Mouse (Mus musculus): ENCODE data around the gene Rxrb. TPM values are rescaled to one million over a fixed set of nuclear protein-coding genes. Genes with fewer than 3 reads are reported as not detected.
A peak's percentile ranks its signal among the peaks of the same experiment; 100 is the strongest.
"Not testable (repeated sequence)": the region's sequence is repeated elsewhere in the genome, so short reads cannot be mapped to it uniquely, and the experiment has no call there.

Gene Rxrb
- 41.6 and 49.9 TPM in 2 replicates for polyA plus RNA-seq (2012; rRNA removed)

DNA sequence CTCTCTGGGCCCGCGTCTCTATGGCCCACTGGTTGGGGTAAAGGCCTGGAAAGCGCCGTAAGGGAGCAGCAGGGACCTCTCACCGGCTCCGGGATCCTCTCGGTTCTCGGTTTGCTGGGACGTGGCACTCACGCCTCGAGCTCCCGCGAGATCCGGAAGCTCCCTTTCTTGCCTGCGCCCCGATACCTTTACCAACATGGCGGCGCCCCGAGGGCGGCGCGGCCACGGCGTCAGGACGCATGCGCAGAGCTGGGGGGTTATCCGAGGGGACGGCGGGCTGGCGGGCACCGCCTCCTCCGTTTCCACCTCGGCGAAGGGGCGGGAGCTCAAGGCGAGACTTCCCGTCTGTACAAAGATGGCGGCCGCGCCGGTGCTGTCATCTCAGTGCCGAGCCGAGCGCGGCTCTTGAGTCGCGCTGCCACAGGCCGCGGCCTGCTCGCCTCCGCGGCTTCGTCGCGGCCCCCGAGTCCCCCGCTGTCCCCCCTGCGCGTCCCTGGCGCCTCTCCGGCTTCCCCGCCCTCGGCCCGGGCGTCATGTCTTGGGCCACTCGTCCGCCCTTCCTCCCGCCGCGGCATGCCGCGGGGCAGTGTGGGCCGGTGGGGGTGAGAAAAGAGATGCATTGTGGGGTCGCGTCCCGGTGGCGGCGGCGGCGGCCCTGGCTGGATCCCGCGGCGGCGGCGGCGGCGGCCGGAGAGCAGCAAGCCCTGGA lies at the start of gene Rxrb, which contains the start of gene Slc39a7:
Rxrb (plus strand) TSS at position 348 of the 709 bp plus-strand sequence.
Slc39a7 (minus strand) TSS at position 218 of the 709 bp plus-strand sequence.
- WGBS, result under 1% methylated on average over 88 of the region's 88 CpGs
- peak; percentile 84 for DNase-seq (ENCODE audit: low read depth, low spot score)

DNA sequence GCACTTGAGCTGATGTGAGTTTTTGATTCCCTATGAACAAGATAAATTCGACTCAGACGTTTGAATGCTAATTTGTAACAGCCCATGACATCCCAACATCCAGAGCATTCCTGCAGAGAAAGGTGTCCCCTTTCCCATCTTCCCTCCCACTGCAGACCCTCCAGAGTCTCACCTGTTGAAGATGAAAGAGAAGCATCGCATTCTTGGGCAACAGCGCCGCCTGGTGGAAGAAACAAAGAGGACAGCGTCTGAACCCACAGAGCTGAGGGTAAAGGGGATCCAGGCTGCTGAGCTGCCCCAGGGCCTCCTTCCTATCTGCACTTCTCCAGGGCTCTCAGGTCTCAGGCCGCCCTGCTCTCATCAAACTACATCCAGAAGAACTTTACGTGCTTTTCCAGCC lies 49.5 kb upstream of the Rxrb start:
- not testable (repeated sequence) for DNase-seq (ENCODE audit: low read depth, low spot score)
- 8% methylated on average over 8 of the region's 8 CpGs for WGBS

GRCm38 (mm10) chr17:33991788-33992664 lies 39.6 kb upstream of the Rxrb start:
- WGBS, result 30% methylated on average over 10 of the region's 10 CpGs

GRCm38 (mm10) chr17:33994959-33995358 lies 36.7 kb upstream of the Rxrb start:
- WGBS, result 94% methylated on average over 8 of the region's 8 CpGs
- no peak for DNase-seq (ENCODE audit: low read depth, low spot score)

More at GRCm38 (mm10) chr17:33991788-33992664, 39.6 kb upstream of the Rxrb start:
- DNase-seq (ENCODE audit: low read depth, low spot score), result no peak

- whole genome bisulfite sequencing, result 64% methylated on average over 3 of the region's 3 CpGs
- no peak for DNase-seq (ENCODE audit: low read depth, low spot score)
These were observed 36.0 kb upstream of the Rxrb start for GRCm38 (mm10) chr17:33995651-33996050.

GRCm38 (mm10) chr17:33997025-33997424 lies 34.6 kb upstream of the Rxrb start:
- 93% methylated on average over 2 of the region's 2 CpGs for whole genome bisulfite sequencing
- DNase-seq (ENCODE audit: low read depth, low spot score), result not testable (repeated sequence)

- DNase-seq (ENCODE audit: low read depth, low spot score), result not testable (repeated sequence)
- WGBS, result 45% methylated on average over 5 of the region's 5 CpGs
These were observed 32.9 kb upstream of the Rxrb start for GRCm38 (mm10) chr17:33998697-33999096.

GRCm38 (mm10) chr17:33999341-34000149 lies 32.1 kb upstream of the Rxrb start:
- no peak for DNase-seq (ENCODE audit: low read depth, low spot score)
- WGBS, result 1% methylated on average over 87 of the region's 87 CpGs

DNA sequence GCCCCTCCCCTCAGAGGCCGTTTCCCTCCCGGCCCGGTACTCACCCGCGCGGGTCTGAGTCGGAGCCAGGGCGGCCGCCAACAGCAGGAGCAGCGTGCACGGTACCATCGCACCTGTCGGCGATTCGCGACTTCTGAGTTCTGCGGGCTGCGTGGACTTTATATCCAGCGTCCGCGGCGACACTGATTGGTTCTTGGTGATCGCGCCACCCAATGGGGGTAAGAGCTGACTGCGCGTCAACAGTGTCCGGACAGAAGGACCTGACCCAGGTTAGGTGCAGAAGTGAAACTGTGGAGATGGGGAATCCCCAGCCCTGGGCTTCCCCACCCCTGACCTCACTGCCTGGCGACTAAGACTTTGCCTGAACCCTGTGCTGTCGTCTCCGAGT lies 31.5 kb upstream of the Rxrb start, which contains the start of gene H2-K1:
H2-K1 (minus strand) TSS at position 198 of the 388 bp plus-strand sequence.
- DNase-seq (ENCODE audit: low read depth, low spot score), result peak; percentile 85
- under 1% methylated on average over 30 of the region's 30 CpGs for WGBS

GRCm38 (mm10) chr17:34000796-34001195 lies 30.8 kb upstream of the Rxrb start:
- WGBS, result 46% methylated on average over 2 of the region's 2 CpGs
- DNase-seq (ENCODE audit: low read depth, low spot score), result not testable (repeated sequence)

GRCm38 (mm10) chr17:34003426-34003825 lies 28.2 kb upstream of the Rxrb start:
- no peak for DNase-seq (ENCODE audit: low read depth, low spot score)
- 3% methylated on average over 5 of the region's 5 CpGs for WGBS

DNA sequence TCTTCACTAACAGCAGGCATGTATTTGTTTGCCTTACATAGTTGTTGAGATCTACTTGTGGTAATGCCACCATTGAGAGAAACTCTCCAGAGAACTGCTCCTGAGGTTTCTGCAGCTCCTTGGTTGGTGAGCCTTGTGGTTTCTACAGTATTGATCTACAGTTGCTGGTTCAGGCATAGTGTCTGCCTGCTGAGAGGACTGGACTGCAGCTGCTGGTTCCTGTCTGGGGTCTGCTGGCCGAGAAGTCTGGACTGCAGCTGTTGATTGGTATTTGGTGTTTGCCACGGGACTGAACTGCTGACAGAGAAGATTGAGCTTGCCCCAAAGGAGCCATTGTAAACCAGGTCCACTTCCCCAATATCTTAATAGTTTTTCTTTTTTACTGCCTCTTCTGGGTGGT lies 25.0 kb upstream of the Rxrb start:
- no peak for DNase-seq (ENCODE audit: low read depth, low spot score)
- 43% methylated on average over 2 of the region's 2 CpGs for WGBS

GRCm38 (mm10) chr17:34010156-34010555 lies 21.5 kb upstream of the Rxrb start:
- DNase-seq (ENCODE audit: low read depth, low spot score), result no peak
- WGBS, result 89% methylated on average over 5 of the region's 5 CpGs

GRCm38 (mm10) chr17:34013436-34013835 lies 18.2 kb upstream of the Rxrb start:
- whole genome bisulfite sequencing, result 90% methylated on average over 8 of the region's 8 CpGs
- no peak for DNase-seq (ENCODE audit: low read depth, low spot score)

GRCm38 (mm10) chr17:34021539-34022413 lies 9.8 kb upstream of the Rxrb start:
- 94% methylated on average over 23 of the region's 23 CpGs for WGBS
- no peak for DNase-seq (ENCODE audit: low read depth, low spot score)

DNA sequence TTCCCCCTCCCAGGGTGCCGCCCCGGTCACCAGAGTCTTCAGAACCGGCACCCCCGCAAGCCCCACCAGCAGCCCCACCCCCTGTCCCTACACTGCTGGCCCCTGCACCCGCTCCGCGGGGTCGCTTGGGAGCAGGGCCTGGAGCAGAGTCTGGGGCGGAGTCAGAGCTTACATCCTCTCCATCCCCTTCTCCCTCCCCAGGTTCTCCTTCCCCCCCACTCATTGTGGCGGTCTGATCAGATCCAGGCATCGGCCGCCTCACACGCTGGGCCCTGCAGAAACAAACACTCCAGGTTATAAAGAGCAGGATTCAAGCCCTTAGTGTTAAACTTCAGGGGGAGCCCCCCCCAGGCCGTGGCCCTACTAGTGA lies 9.2 kb upstream of the Rxrb start:
- no peak for DNase-seq (ENCODE audit: low read depth, low spot score)
- WGBS, result 93% methylated on average over 14 of the region's 14 CpGs

GRCm38 (mm10) chr17:34022987-34023386 lies 8.6 kb upstream of the Rxrb start:
- WGBS, result 96% methylated on average over 20 of the region's 20 CpGs
- DNase-seq (ENCODE audit: low read depth, low spot score), result no peak

DNA sequence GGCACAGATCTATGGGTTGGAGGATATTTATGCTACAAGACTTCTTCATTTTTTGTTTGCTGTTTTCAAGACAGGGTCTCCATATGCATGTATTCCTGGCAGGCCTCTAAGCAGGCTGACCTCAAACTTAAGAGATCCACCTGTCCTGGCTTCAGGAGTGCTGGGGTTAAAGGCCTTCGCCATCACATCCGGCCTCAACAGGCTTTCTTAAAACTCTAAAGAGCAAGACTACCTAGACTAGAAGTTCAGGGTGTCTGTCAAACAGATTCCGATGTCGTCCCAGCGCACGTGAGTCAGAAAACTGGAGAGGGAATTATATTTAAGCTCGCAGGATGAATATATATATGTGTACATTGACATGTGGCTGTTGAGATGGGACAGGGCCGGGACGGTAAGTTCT lies 7.9 kb upstream of the Rxrb start:
- WGBS, result 54% methylated on average over 9 of the region's 9 CpGs
- DNase-seq (ENCODE audit: low read depth, low spot score), result no peak

DNA sequence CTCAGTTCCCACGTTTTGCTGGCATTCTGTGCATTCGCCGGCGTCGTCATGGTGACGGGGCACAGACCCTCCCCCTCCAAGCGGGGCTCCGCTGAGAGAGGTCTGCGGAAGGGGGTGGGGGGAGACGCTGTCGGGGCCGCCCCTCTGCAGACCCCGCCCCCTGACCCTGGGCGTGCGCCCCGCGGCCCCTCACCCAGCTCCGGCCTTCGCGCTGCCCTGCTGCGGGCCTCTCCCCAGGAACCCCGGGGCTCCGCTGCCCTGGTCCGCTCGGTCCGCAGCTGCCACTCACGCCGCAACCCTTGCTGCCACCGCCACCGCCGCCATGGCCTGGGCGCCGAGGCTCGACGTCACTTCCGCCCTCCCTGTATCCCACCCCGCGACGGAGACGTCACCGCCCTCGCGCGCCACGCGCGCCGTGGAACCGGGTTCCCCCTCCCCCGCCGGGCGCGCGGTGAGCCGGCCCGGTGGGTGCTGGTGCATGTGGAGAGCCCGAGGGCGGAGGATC lies 7.2 kb upstream of the Rxrb start, which contains the start of gene Ring1:
Ring1 (minus strand) TSS at position 364 of the 505 bp plus-strand sequence.
- no peak for DNase-seq (ENCODE audit: low read depth, low spot score)
- under 1% methylated on average over 56 of the region's 58 CpGs for WGBS
